Mouse (Mus musculus) right cerebral cortex, postnatal 4 days (tissue): ENCODE measurements around the gene Kmt2b.

Source experiments
- DNase-seq: peaks from one replicate; pipeline ENCODE4 v3.0.0-alpha.2; 2022

Gene Kmt2b

DNA sequence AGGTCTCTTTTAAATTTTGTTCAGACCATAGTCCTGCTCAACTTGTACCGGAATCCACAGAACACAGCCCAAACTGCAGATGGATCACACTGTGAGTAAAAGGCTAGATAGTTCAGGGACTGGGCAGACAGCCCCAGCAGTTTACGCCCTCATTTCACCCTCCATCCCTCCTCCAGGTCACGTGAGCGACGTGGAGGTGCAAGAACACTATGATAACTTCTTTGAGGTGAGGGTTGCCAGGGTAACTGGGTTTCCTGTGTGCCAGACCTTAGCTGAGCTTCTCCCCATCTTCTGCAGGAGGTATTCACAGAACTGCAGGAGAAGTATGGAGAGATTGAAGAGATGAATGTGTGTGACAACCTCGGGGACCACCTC, 24.6 kb downstream of the Kmt2b start:
- DNase-seq: no peak

DNA sequence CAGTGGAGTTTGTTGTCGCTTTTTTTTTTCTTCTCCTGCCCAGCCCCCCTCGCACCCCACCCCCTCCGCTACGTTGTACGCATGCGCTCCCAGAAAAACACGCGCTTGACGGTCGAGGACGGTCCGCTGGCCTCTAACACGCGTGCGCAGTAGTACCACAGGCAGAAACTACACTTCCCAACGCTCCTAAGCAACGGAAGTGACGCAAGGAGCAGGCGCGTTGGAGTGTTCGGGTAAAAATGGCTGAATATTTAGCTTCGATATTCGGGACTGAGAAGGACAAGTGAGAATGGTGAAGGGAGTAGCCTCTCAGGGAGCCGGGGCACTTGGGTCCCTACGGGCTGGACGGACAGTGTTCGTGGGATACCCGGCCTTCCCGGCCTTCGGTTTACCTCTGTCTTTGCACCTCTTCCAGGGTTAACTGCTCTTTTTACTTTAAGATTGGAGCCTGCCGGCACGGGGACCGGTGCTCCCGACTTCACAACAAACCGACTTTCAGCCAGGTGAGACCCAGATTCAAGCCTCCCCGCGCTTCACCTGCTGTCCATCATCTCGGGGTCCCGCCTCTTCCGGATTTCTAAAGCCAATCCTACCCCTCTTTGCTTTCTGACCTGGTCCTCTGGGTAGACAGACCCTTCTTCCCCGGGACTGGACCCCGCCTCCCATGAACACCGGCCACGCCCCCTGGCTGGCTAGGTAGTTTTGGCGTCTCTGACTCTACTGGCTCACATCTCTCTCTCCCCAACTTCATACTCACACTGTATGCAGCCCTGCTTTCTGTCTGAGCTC, 25.2 kb downstream of the Kmt2b start, which contains the start of the genes U2af1l4, Gm49396 and Psenen:
TSS of gene U2af1l4 (plus strand) at position 185 of the 789 bp plus-strand sequence.
TSS of gene Gm49396 (plus strand) at position 228 of the 789 bp plus-strand sequence.
TSS of gene Psenen (minus strand) at position 511 of the 789 bp plus-strand sequence.
- DNase-seq: peak; percentile 96

- no peak for DNase-seq
Measured at GRCm38 (mm10) chr7:30562526-30563116, 25.9 kb downstream of the Kmt2b start.

GRCm38 (mm10) chr7:30560296-30560695, 28.2 kb downstream of the Kmt2b start:
- DNase-seq: no peak

GRCm38 (mm10) chr7:30559443-30559954, 29.0 kb downstream of the Kmt2b start, which contains the start of gene Lin37:
TSS of gene Lin37 (minus strand) at chr7:30559838.
- DNase-seq: peak; percentile 91

DNA sequence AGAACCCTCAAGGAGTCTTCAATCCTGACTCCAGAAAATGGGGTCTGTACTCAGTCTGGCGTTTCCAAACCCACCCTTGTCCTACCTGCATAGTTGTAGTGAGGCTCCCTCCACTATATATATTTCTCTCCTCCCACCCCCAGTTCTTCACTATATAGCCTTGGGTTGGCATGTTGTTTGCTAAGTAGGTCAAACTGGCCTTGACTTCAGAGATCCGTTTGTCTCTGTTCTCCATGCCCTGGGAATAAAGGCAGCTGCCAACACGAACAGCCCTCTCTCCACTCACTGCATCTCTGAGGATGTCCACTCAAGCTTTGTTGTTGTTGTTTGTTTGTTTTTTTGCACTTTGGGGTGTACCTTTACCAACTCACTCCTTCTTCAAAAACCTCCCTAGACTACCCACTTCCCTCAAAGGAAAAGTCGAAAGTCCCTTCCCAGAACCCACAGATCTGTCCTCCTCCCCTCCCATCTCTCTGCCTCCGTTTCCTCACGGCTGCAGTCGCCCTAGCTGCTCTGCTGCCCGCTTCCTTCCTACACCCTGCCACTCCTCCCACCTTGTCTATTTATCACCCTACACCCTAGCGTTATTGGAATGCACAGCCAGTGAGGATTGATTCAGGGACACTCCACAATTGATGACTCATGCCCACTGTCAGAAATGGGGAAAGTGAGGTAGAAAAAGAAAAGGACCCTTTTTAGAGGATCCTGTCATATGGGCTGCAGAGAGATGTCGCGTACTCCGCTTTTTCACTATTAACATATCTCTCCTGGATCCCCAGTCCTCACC, 29.7 kb downstream of the Kmt2b start:
- DNase-seq: no peak

DNA sequence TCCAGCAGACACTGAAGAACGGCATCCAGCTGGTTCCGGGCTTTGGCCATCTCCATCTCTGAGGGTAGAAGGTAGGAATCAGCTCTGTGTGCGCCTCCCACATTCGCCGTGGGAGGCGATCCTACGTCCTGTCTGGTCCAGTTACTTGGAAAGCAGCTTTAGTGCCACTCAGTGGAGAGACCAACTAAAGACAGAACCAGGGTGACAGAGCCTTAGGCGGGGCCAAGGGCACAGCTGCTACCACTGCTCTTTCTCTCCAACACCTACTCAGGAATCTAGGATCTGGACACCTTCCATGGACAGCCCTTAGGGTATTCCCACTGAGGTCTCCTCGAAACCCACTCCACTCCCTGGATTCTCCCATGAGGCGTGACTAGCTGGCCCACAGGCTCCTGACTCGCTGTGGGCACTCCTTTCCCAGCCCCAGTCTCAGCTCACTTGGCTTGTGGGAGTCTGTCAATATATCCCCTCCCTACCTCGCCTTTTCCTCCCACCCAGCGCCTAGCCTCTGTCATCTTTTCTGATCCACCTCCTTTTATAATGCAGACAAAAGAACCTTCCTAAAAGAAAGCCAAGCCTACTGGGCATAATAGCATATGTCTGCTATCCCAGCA, 30.5 kb downstream of the Kmt2b start:
- DNase-seq: no peak

GRCm38 (mm10) chr7:30556894-30557536, 31.5 kb downstream of the Kmt2b start:
- DNase-seq: no peak

GRCm38 (mm10) chr7:30553810-30554584, 34.5 kb downstream of the Kmt2b start:
- no peak for DNase-seq

- DNase-seq: no peak
Measured at GRCm38 (mm10) chr7:30553021-30553589, 35.4 kb downstream of the Kmt2b start.

DNA sequence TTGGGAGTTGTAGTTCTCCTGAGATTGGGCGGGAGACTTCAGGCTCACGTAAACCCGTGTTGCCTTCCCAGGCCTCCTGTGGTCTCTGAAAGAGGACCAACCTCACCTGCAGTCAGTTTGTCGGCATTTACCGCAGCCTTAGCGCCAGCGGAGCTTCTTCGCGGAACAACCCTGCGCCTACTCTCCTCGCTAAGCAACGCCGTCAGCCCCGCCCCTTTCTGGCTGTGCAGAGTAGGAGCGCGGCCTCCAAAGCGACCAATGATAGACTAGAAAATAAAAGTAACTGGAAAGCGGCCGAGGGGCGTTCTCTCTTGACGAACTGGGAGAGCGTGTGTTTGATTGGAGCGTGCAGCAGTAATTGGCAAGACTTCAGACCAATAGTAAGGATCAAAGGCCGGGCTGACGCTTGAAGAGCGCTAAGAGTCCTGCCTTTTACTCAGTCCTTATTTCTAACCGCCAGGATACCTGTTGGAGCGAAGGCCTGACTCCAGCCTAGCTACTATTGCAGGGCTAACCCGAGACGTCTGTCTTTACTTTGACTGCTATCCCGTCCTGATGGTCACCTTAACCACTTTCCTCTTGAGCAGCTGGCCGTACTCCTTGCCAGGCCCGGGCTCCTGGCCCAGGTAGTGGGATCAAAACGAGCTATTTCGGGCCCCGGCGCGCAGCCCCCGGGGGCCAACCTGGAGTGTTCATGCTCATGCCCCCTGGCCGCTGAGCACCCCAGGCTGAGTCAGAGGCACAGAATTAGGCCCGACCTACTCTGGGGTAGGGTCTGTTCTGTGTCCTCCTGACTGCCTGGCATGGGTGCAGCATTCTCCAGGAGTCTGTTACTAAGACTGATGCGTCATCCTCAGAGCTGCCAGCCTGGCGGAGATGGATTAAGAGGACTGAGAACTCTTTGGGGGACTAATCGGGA, 36.2 kb downstream of the Kmt2b start, which contains the start of the genes Hspb6 and Proser3:
TSS of gene Hspb6 (plus strand) at position 77 of the 919 bp plus-strand sequence.
TSS of gene Proser3 (minus strand) at position 198 of the 919 bp plus-strand sequence.
- peak; percentile 95 for DNase-seq

DNA sequence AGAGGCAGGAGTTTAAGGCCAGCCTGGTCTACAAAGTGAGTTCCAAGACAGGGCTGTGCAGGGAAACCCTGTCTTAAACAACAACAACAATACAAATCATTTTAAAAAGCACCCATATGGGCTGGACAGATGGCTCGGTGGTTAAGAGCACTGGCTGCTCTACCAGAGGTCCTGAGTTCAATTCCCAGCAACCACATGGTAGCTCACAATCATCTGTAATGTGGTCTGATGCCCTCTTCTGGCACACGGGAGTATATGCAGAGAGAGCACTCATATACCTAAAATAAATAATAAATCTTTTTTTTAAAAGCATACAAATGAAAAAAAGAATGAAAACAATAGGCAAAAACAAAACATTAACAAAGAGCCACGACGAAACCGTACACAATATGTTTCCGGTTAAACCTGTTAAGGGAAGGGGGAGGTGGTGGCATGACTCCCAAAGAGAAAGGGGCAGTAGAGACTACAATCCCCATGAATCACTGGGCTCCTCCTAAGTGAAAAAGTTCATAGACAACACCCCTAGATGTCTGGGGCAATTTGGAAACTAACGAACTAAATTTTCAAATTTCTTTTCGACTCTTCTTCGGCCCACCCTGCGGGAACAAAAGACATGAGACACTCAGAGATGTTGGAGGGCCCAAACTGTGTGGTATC, 37.0 kb downstream of the Kmt2b start:
- no peak for DNase-seq

DNA sequence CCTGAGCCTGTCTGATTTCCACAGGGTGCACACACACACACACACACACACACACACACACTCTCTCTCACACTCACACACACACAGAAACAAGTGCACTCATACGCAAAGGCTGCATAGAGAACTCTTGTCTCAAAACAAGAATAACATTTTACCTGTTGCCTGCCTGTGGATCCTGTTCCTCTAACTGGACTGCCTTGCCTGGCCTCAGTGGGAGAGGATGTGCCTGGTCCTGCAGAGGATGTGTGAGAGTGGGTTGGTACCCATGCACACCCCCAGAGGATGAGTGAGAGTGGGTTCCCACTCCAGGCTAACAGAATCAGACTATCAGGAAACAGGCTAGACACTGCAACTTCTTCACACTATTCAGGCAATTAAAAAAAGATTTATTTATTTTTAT, 37.9 kb downstream of the Kmt2b start:
- no peak for DNase-seq

DNA sequence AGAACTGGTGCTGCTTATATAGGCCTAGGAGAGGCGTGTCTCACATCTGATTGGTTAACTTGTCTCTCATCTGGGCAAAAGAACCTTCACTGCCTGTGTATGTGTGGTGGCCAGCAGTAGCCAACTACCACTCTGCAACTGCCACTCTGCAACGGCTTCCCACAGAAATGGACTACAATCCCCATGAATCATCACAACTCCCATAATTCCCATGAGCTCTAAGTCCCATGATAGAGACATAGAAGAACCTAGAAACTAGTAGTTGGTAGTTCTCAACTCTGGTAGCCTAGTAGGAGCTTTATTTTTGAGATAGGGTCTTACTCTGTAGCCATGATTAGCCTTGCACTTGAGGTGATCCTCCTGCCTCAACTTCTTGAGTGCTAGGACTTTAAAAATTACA, 38.6 kb downstream of the Kmt2b start:
- no peak for DNase-seq

DNA sequence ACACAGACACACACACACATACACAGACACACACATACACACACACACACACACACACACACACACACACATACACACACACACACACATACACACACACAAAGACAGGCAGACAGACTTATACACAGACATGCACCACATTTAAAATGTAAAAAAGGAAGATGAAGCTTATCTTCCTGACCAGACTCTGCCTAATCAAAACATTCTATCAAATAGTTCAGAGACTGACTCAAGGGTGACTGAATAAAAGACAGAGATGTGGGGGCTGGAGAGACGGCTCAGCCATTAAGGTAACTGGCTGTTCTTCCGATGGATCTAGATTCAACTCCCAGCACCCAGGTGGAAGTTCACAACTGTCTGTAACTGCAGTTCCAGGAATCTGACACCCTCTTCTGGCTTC, 44.2 kb downstream of the Kmt2b start:
- no peak for DNase-seq

DNA sequence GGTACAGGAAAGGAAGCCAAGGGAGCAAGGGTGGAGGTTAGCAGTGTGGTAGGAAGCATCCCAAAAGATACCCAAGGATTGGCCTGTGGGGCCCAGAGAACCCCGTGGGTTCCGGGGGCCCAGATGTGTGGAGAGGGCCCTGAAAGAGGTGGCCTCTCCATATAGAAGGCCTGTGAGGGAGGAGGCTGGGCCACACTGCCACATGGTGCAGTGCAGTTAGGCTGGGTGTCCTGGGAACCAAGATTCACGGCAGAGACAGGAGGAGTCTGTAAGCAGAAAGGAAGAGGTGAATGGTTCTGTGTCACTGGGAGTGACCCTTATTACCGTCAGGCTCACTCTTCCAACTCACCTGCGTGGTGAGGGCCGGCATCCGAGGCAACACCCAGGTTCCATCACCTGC, 48.0 kb downstream of the Kmt2b start:
- no peak for DNase-seq

- DNase-seq: peak; percentile 98
Measured at GRCm38 (mm10) chr7:30534633-30535577, 53.6 kb downstream of the Kmt2b start, which contains the start of gene Arhgap33. TSS of gene Arhgap33 (minus strand) at chr7:30535060.
